Mouse (Mus musculus) erythroblast, embryonic 14.5 days (primary cell): ENCODE results near the gene Mical1.
A peak's percentile ranks its signal among the peaks of the same experiment; 100 is the strongest.

Source experiments
- GATA1 ChIP-seq: IDR thresholded peaks from 2 replicates; pipeline ENCODE4 v1.6.1; 2012; ENCODE audit warnings: low read length, inconsistent platforms, mixed read lengths
- TAL1 ChIP-seq: IDR thresholded peaks from 3 replicates; pipeline ENCODE4 v1.6.1; 2012; ENCODE audit warnings: low read length, inconsistent platforms, mixed read lengths

DNA sequence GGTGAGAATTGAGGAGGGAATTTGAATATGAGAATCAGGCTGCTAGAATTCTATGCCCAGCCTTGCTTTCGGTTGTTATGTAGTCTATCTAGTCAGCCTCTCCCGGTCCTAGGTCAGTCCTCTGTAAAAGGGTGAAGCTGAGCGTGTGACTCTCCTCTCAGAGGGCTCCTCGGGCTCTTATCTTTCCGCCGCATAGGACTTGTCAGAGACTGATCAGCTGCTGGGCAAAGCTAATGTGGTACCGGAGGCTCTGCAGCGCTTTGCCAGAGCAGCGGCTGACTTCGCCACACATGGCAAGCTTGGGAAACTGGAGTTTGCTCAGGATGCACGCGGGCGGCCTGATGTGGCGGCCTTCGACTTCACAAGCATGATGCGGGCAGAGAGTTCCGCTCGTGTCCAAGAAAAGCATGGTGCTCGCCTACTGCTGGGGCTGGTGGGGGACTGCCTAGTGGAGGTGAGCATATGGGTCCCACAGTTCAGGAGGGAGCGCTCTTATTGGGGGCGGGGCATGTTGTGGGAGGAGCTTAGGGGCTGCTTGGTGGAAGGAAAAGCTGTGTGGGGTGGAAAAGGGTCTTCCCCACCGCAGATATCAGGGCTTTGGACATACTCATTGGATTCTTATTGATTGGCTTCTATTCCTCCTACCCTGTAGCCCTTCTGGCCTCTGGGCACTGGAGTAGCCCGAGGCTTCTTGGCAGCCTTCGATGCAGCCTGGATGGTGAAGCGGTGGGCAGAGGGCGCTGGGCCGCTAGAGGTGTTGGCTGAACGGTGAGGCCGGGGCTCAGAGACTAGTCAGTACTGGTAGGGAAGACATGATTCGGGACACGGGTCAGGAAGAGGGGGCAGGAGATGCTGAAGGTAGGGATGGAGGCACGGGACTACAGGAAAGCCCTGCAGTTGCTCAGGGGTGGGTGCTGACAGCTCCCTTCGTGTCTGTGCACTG lies 5.1 kb downstream of the Mical1 start:
- TF ChIP-seq GATA1 (no peak), TAL1 (peak; percentile 11; the same call in 1 of the 3 replicates)
